Mouse (Mus musculus) MEL (cell line): ENCODE results near the gene Phtf1. TPM values are rescaled to one million over a fixed set of nuclear protein-coding genes. Genes with fewer than 3 reads are reported as not detected.

Experiments used
- DNase-seq: peaks from one replicate; pipeline ENCODE4 v3.0.0; 2011; ENCODE audit warnings: low read depth, low spot score
- H3K27ac ChIP-seq: 2 replicates; pipeline ENCODE4 v1.5.1; 2012; ENCODE audit warnings: low read depth, mild to moderate bottlenecking, control low read depth, low read length, moderate library complexity; ENCODE audit not compliant: control insufficient read depth
- H3K27me3 ChIP-seq, 2 experiments: fragments of 150-350 bp in 1 of 2; sonication (generic) in 1 of 2; 2 replicates each; pipeline ENCODE4 v1.6.1; 2012; ENCODE audit warnings: low read length in 2 of 2, mild to moderate bottlenecking in 2 of 2, improper control_type of control experiment in 1 of 2, moderate library complexity in 1 of 2; ENCODE audit not compliant: insufficient read depth in 2 of 2, control insufficient read depth in 1 of 2
- H3K36me3 ChIP-seq, 2 experiments: 2 replicates each; pipeline ENCODE4 v1.6.1; 2012 to 2014; ENCODE audit warnings: low read length in 2 of 2, improper control_type of control experiment in 1 of 2, inconsistent platforms in 1 of 2, mild to moderate bottlenecking in 1 of 2; ENCODE audit not compliant: insufficient read depth in 2 of 2, control insufficient read depth in 1 of 2
- H3K4me1 ChIP-seq, 2 experiments: fragments of 150-350 bp in 1 of 2; sonication (generic) in 1 of 2; 2 replicates each; pipeline ENCODE4 v1.6.1; 2012; ENCODE audit warnings: low read length in 2 of 2, improper control_type of control experiment in 1 of 2, mild to moderate bottlenecking in 1 of 2; ENCODE audit not compliant: insufficient read depth in 2 of 2, control insufficient read depth in 1 of 2
- H3K4me3 ChIP-seq, 2 experiments: fragments of 150-350 bp in 1 of 2; sonication (generic) in 1 of 2; 2 replicates each; pipeline ENCODE4 v1.5.1; 2012; ENCODE audit warnings: low read depth in 2 of 2, low read length in 2 of 2, mild to moderate bottlenecking in 2 of 2, moderate library complexity in 2 of 2, control low read depth in 1 of 2, improper control_type of control experiment in 1 of 2; ENCODE audit not compliant: control insufficient read depth in 1 of 2, insufficient read depth in 1 of 2
- H3K79me2 ChIP-seq: 2 replicates; pipeline ENCODE4 v1.6.1; 2012; ENCODE audit warnings: mild to moderate bottlenecking, low read length, moderate library complexity; ENCODE audit not compliant: control insufficient read depth, poor library complexity, insufficient read depth
- H3K9ac ChIP-seq: 2 replicates; pipeline ENCODE4 v1.6.1; 2012; ENCODE audit warnings: low read depth, mild to moderate bottlenecking, control low read depth, low read length, moderate library complexity; ENCODE audit not compliant: control insufficient read depth, poor library complexity, severe bottlenecking
- H3K9me3 ChIP-seq: fragments of 150-350 bp; sonication (generic); replicated peaks from 2 replicates; pipeline ENCODE4 v1.6.1; 2012; ENCODE audit warnings: mild to moderate bottlenecking, low read length, improper control_type of control experiment, moderate library complexity; ENCODE audit not compliant: insufficient read depth
- ELF1 ChIP-seq: IDR thresholded peaks from 2 replicates; pipeline ENCODE4 v1.6.1; 2014; ENCODE audit warnings: low read depth, mild to moderate bottlenecking, inconsistent platforms, low read length, improper control_type of control experiment, moderate library complexity
- EP300 ChIP-seq, 2 experiments: IDR thresholded peaks; 2 replicates each; pipeline ENCODE4 v1.6.1; 2011; ENCODE audit warnings: improper control_type of control experiment in 2 of 2, low read length in 2 of 2, low read depth in 1 of 2, mild to moderate bottlenecking in 1 of 2
- ETS1 ChIP-seq: IDR thresholded peaks from 2 replicates; pipeline ENCODE4 v1.6.1; 2012; ENCODE audit warnings: low read depth, mild to moderate bottlenecking, inconsistent platforms, low read length, improper control_type of control experiment, moderate library complexity
- GABPA ChIP-seq: IDR thresholded peaks from 2 replicates; pipeline ENCODE4 v1.6.1; 2012; ENCODE audit warnings: low read depth, mild to moderate bottlenecking, inconsistent platforms, low read length, improper control_type of control experiment, moderate library complexity
- GATA1 ChIP-seq: IDR thresholded peaks from 2 replicates; pipeline ENCODE4 v1.6.1; 2011; ENCODE audit warnings: low read depth, low read length, improper control_type of control experiment
- HCFC1 ChIP-seq: IDR thresholded peaks from 2 replicates; pipeline ENCODE4 v1.6.1; 2012; ENCODE audit warnings: low read depth, mild to moderate bottlenecking, inconsistent platforms, low read length, improper control_type of control experiment, moderate library complexity
- MAFK ChIP-seq: IDR thresholded peaks from 2 replicates; pipeline ENCODE4 v1.6.1; 2011; ENCODE audit warnings: low read depth, mild to moderate bottlenecking, low read length, improper control_type of control experiment, borderline replicate concordance
- MAZ ChIP-seq: IDR thresholded peaks from 2 replicates; pipeline ENCODE4 v1.6.1; 2012; ENCODE audit warnings: low read depth, mild to moderate bottlenecking, inconsistent platforms, low read length, improper control_type of control experiment
- MXI1 ChIP-seq: IDR thresholded peaks from 2 replicates; pipeline ENCODE4 v1.6.1; 2011; ENCODE audit warnings: mild to moderate bottlenecking, low read depth, low read length, improper control_type of control experiment
- MYC ChIP-seq: IDR thresholded peaks from 2 replicates; pipeline ENCODE4 v1.6.1; 2011; ENCODE audit warnings: low read depth, mild to moderate bottlenecking, low read length, improper control_type of control experiment, moderate library complexity
- POLR2AphosphoS2 ChIP-seq: IDR thresholded peaks from 2 replicates; pipeline ENCODE4 v1.6.1; 2011; ENCODE audit warnings: low read length, improper control_type of control experiment
- POLR2AphosphoS5 ChIP-seq: IDR thresholded peaks from 2 replicates; pipeline ENCODE4 v1.6.1; 2012; ENCODE audit warnings: low read depth, borderline replicate concordance, mild to moderate bottlenecking, inconsistent platforms, low read length, moderate library complexity, mixed read lengths
- RAD21 ChIP-seq: IDR thresholded peaks from 2 replicates; pipeline ENCODE4 v1.6.1; 2011; ENCODE audit warnings: mild to moderate bottlenecking, low read depth, low read length, improper control_type of control experiment
- RCOR1 ChIP-seq: IDR thresholded peaks from 2 replicates; pipeline ENCODE4 v1.6.1; 2012; ENCODE audit warnings: low read depth, mild to moderate bottlenecking, inconsistent platforms, low read length, improper control_type of control experiment
- SMC3 ChIP-seq: IDR thresholded peaks from 2 replicates; pipeline ENCODE4 v1.6.1; 2011; ENCODE audit warnings: low read depth, low read length, improper control_type of control experiment
- TCF12 ChIP-seq: IDR thresholded peaks from 2 replicates; pipeline ENCODE4 v1.6.1; 2014; ENCODE audit warnings: low read depth, mild to moderate bottlenecking, inconsistent platforms, low read length, improper control_type of control experiment, moderate library complexity
- USF1 ChIP-seq: IDR thresholded peaks from 2 replicates; pipeline ENCODE4 v1.6.1; 2014; ENCODE audit warnings: low read depth, mild to moderate bottlenecking, inconsistent platforms, low read length, improper control_type of control experiment, moderate library complexity
- ZC3H11A ChIP-seq: IDR thresholded peaks from 2 replicates; pipeline ENCODE4 v1.6.1; 2012; ENCODE audit warnings: low read depth, mild to moderate bottlenecking, inconsistent platforms, low read length, improper control_type of control experiment
- ZKSCAN1 ChIP-seq: IDR thresholded peaks from 2 replicates; pipeline ENCODE4 v1.6.1; 2012; ENCODE audit warnings: low read depth, mild to moderate bottlenecking, inconsistent platforms, low read length, improper control_type of control experiment, moderate library complexity
- polyA plus RNA-seq, 2 experiments: library from polyadenylated mRNA; stranded (reverse) in 1 of 2; unstranded in 1 of 2; fragments of >175 nt in 1 of 2; fragments of >200 nt in 1 of 2; gene quantifications; 2 replicates each; pipeline versions ENCODE4 v1.2.1 to v1.2.4; 2012; ENCODE audit warnings: low replicate concordance in 2 of 2, low read depth in 1 of 2; ENCODE audit not compliant: insufficient read length in 2 of 2, insufficient read depth in 1 of 2, missing spikeins in 1 of 2
- total RNA-seq: library from RNA; depleted of rRNA; stranded (reverse); fragments of 300-350 nt; gene quantifications from 2 replicates; pipeline ENCODE4 v1.2.3, GENCODE M21; 2012

Gene Phtf1
- total and polyA plus RNA-seq, 3 experiments = 20.0 to 23.4 TPM; not detected in 1

GRCm38 (mm10) chr3:104026938-104027337 lies 59.0 kb downstream of the Phtf1 start:
- DNase-seq = no peak
- H3K4me1 ChIP-seq = peaks cover 0 to 6% of the 10 kb centered on the region in 2 experiments; a peak in 3 of 4 replicates
- no peaks in the 10 kb centered on the region for H3K9me3 ChIP-seq
- TF ChIP-seq MAFK (no peak), POLR2AphosphoS2 (no peak), ELF1 (no peak), HCFC1 (no peak), GABPA (no peak), POLR2AphosphoS5 (no peak), SMC3 (no peak), MXI1 (no peak), MYC (no peak), RCOR1 (no peak), USF1 (no peak)
- H3K9ac ChIP-seq = no peak overlapping the region
- no peak overlapping the region for H3K27ac ChIP-seq
- no peaks in the 10 kb centered on the region for H3K27me3 ChIP-seq
- H3K36me3 ChIP-seq = peaks cover 0 to 4% of the 10 kb centered on the region in 2 experiments; a peak in 2 of 4 replicates
- H3K4me3 ChIP-seq = no peak overlapping the region
- no peaks in the 10 kb centered on the region for H3K79me2 ChIP-seq

GRCm38 (mm10) chr3:104032086-104032485 lies 64.2 kb downstream of the Phtf1 start:
- H3K9me3 ChIP-seq = no peaks in the 10 kb centered on the region
- H3K79me2 ChIP-seq = no peaks in the 10 kb centered on the region
- no peak for TF ChIP-seq USF1
- TF ChIP-seq MAZ = no peak
- no peak for TF ChIP-seq ZC3H11A
- no peak for TF ChIP-seq GABPA
- TF ChIP-seq RCOR1 = peak; percentile 87
- peak; percentile 88 for TF ChIP-seq GATA1
- TF ChIP-seq TCF12 = peak; percentile 78
- TF ChIP-seq POLR2AphosphoS2 = no peak
- TF ChIP-seq RAD21 = no peak
- peak; percentile 73 to 77 for TF ChIP-seq EP300 (IDR thresholded peaks at IDR 0.05; ENCODE audit: low read depth in 1 of 2, low read length in 2 of 2)
- peak; percentile 32; the same call in 1 of the 2 replicates for TF ChIP-seq ETS1
- no peak for TF ChIP-seq ZKSCAN1
- TF ChIP-seq, all 39 proteins: peak for 5
- DNase-seq = peak; percentile 66
- Histone ChIP-seq H3K27ac (no peak overlapping the region), H3K36me3 (peaks cover 0 to 4% of the 10 kb centered on the region in 2 experiments; a peak in 2 of 4 replicates), H3K27me3 (peaks cover 0 to 7% of the 10 kb centered on the region in 2 experiments; a peak in 1 of 4 replicates), H3K4me1 (peaks cover 0 to 6% of the 10 kb centered on the region in 2 experiments; a peak in 3 of 4 replicates), H3K4me3 (no peak overlapping the region), H3K9ac (no peak overlapping the region)
